Mouse (Mus musculus): ENCODE data around the gene Hps3.

Hps3 gene

GRCm38 (mm10) chr3:20007275-20007674, 27.8 kb downstream of the Hps3 start:
- DNase-seq (ENCODE audit: low read depth, low spot score), result no peak

DNA sequence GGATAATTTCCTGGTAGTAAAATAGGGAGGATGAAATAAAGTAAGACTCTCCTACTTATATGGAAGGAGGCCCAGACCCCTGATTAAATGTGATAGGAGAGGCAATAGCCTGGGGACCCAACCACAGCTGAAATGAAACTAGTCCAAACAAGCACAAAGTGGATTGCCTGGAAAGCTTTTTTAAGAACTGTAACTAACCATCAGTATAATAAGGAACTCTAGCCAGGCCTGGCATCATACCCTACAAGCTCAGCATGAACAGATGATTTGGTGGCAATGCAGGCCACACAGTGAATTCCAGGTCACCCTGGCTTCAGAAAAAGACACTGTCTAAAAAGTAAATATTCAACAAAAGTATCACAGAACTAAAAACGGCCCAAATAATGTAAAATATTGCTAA, 29.5 kb downstream of the Hps3 start:
- no peak for DNase-seq (ENCODE audit: low read depth, low spot score)

GRCm38 (mm10) chr3:20004422-20004821, 30.7 kb downstream of the Hps3 start:
- no peak for DNase-seq (ENCODE audit: low read depth, low spot score)

- DNase-seq (ENCODE audit: low read depth, low spot score), result no peak
Observed at GRCm38 (mm10) chr3:20002786-20003185, 32.3 kb downstream of the Hps3 start.

GRCm38 (mm10) chr3:20000806-20001205, 34.3 kb downstream of the Hps3 start:
- DNase-seq (ENCODE audit: low read depth, low spot score), result no peak

GRCm38 (mm10) chr3:19999551-19999950, 35.6 kb downstream of the Hps3 start:
- DNase-seq (ENCODE audit: low read depth, low spot score), result no peak

- no peak for DNase-seq (ENCODE audit: low read depth, low spot score)
Observed at GRCm38 (mm10) chr3:19992388-19992787, 42.7 kb downstream of the Hps3 start.

DNA sequence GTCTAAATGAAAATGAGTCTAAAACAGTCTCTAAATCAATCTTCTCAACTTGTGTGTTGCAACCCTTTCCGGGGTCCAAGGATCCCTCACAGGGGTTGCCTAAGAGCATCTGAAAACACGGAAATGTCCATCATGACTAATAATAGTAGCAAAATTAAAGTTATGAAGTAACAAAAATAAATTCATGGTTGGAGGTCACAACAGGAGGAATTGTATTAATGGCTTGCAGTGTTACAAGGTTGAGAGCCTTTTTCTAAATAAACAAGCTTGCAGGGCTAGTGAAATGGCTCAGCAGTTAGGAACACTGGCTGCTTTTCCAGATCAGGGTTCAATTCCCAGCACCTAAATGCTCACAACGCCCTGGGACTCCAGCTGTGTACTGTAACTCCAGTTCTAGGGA, 45.1 kb downstream of the Hps3 start:
- DNase-seq (ENCODE audit: low read depth, low spot score), result no peak

DNA sequence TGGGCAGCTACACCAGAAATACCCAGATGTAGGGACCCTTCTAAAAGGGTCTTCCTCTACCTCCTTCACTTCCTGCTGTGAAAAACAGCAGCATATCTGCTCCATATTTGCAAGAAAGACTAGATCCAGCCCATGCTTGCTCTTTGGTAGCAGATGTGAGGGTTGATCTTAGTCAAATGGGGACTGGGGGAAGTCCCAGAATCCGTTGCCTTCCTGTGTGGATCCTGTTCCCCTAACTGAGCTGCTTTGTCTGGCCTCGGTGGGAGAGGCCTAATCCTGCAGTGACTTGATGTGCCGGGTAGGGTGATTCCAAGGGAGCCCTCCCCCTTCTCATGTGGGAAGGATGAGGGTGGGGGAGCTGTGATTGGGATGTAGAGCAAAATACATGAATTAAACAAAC, 49.0 kb downstream of the Hps3 start:
- DNase-seq (ENCODE audit: low read depth, low spot score), result no peak

- no peak for DNase-seq (ENCODE audit: low read depth, low spot score)
Observed at GRCm38 (mm10) chr3:19982846-19983245, 52.3 kb downstream of the Hps3 start.

DNA sequence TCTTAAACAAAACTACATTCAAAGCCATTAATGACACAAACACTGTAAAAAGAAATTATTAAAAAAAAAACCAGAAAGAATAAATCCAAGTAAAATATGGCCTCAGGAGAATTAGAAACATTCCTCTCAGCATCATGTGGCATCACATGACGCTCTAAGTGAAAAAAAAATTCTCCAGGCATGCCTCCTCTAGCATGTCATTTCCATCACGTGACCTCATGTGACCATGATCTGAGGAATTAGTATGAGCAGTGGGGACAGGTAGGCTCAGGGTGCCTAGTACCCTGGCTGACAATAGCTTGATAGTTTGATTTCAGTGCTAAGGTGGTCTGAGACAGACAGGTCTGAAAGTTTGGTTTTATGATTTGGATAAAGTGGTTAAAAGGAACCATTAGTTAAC, 54.0 kb downstream of the Hps3 start:
- DNase-seq (ENCODE audit: low read depth, low spot score), result no peak

GRCm38 (mm10) chr3:19978474-19978873, 56.6 kb downstream of the Hps3 start:
- DNase-seq (ENCODE audit: low read depth, low spot score), result no peak

DNA sequence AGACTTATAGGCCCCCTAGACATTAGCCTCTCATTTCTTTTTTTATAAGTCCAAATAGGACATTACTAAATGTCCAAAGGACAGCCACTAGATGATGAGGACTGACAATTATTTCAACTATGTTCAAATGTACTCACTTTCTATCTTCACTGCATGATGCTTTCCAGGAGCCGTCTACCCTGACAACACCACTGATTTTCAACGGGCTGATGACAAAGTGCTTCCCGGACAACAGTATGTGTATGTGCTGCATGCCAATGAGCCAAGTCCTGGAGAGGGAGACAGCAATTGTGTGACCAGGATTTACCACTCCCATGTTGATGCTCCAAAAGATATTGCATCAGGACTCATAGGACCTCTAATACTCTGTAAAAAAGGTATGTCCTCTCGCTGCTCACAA, 69.0 kb downstream of the Hps3 start:
- no peak for DNase-seq (ENCODE audit: low read depth, low spot score)

DNA sequence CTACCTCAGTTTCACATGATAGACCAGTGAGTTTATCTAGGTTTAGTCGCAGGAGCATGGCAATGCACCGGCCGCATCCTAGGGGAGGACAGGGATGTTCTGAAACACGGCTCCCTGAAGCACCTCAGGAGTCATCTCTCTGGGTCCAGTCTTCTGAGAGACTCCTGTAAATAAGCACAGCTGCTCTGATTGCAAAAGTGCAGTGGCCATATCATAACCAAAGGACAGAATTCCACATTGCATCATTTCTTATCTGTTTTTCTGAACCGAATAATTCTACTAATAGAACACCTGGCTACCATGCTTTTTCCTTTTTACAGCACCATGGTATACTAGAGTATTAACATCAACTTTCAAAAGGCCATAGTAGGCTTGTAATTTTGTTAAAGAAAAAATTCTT, 69.9 kb downstream of the Hps3 start:
- DNase-seq (ENCODE audit: low read depth, low spot score), result no peak

DNA sequence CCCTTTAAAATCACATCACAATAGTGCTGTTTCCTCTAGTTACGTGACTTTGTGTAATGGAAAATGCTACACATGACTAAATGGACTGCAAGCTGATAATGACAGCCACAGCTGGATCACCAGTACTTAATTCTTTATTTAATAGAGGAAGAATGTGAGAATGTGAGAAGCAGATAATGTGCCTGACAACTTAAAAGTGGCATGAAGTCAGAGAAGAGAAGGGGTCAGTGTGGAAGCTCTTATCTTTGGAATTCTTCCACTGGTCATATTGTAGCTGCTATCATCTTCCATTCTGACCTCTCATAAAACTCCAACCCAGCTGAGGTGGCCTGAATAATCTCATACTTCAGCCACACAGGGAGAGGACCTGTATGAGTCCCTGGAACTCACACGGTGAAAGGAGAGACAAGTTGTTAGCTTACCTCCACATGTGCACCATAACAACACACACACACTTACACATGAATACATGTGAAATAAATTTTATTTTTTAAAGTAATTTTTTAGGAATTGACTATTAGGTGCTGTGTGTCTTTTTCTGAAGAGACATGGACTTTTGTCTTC, 70.4 kb downstream of the Hps3 start:
- no peak for DNase-seq (ENCODE audit: low read depth, low spot score)

DNA sequence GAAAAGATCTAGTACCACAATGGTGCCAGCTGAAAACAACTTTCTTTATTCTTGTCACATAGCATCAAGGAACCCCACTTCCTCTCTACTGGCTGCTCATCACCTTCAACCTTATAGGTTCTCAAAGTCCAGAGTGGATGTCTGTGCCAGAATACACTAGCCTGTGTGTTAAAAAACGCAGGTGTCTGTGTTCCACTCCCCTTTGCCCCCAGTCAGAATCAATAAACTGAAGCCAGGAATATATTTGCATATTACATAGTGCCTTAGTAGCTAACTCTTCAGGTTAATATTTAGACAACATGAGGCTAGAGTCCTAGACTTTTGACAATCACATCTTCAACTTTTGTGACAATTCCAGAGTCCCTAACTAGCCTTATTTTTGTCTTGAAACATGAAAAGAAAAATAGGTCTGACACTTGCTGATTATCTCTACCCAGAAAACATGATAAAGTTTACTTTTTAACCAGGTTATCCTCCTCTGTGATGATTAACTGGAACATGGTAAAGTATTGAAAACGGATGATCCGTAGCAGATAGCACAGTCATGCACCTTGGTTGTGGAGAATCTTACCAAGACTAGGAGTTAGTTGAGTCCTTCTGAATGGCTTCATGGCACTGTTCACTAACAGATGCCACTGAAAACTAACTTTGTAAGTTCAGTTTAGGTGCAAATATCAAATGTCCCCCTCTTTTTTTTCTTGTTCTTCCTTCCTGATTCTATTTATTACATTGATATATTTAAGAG, 72.2 kb downstream of the Hps3 start:
- no peak for DNase-seq (ENCODE audit: low read depth, low spot score)

GRCm38 (mm10) chr3:19961341-19961740, 73.8 kb downstream of the Hps3 start:
- no peak for DNase-seq (ENCODE audit: low read depth, low spot score)

- no peak for DNase-seq (ENCODE audit: low read depth, low spot score)
Observed at GRCm38 (mm10) chr3:19960570-19961114, 74.5 kb downstream of the Hps3 start.

DNA sequence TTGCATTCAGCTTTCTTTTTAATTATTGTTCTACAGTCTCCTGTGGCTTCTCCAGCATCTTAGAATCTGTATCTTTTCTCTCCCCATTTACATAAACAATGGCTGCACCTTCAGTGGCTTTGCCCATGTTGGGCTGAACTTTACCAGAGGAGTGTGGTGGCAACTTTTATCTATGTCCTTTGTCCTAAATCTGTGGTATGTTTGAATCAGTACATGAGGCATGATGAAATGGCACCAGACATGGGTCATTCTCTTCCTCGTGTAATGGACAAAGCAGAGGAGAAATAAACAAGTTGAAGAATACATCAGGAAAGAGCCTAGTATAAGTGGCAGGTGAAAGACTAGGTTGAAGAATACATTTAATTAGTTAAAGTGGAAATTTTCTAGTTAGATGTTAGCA, 76.1 kb downstream of the Hps3 start:
- DNase-seq (ENCODE audit: low read depth, low spot score), result no peak

GRCm38 (mm10) chr3:19958031-19958430, 77.1 kb downstream of the Hps3 start:
- no peak for DNase-seq (ENCODE audit: low read depth, low spot score)

DNA sequence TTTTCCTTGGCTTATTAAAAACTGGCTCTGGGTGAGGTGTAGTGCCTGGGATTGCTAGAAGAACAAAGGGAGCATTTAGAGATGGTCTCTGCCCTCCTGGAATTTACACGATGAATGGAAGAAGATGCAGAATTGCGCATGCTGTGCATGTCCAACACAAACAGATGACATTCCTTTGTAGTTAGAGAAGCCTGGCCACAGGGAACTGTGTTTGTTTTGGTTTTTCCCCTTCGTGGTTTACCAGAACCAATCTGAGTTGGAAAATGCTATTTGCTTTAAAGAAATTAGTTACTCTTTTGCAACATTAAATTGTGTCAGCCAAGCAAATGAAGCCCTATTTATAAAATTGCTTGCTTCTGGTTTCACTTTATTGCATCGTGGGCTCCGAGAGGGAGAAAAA, 78.2 kb downstream of the Hps3 start, which contains the start of gene Cp:
Gene Cp (plus strand): TSS at position 170 of the 400 bp plus-strand sequence.
- DNase-seq (ENCODE audit: low read depth, low spot score), result peak; percentile 14

- DNase-seq (ENCODE audit: low read depth, low spot score), result no peak
Observed at GRCm38 (mm10) chr3:19953865-19954264, 81.2 kb downstream of the Hps3 start.

DNA sequence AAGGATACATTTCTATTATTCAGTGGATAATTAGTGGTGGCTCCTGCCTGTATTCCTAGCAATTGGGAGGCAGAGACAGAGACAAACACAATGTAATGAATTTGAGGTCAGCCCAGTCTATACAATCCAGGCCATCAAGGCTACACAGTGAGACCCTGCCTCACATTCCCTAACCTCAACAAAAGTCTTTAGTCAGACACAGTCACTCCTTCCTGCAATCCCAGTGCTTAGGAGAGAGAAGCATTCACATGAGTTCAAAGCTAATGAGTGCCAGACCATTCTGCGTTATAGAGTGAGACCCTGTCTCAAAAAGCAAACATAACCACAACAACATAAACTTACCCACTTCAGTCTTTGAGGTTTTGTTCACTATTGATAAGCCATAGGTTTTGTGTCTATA, 81.7 kb downstream of the Hps3 start:
- DNase-seq (ENCODE audit: low read depth, low spot score), result no peak

Measured in embryo, embryonic 11.5 days (tissue).